Mouse (Mus musculus) neural tube, embryonic 12.5 days (tissue): ENCODE data around the gene Mapt. TPM values are rescaled to one million over a fixed set of nuclear protein-coding genes. Genes with fewer than 3 reads are reported as not detected.

Source experiments
- ATAC-seq: fragments of 200-750 bp; cut with Nextera tagmentation; 2 replicates; pipeline ENCODE4 v1.8.0; 2017; ENCODE audit warnings: low read depth, mild to moderate bottlenecking, moderate TSS enrichment, moderate library complexity; ENCODE audit not compliant: low FRiP score
- H3K27ac ChIP-seq: fragments of 300-500 bp; sonication (generic); 2 replicates; pipeline ENCODE4 v1.5.1; 2016
- H3K27me3 ChIP-seq: fragments of 300-500 bp; sonication (generic); replicated peaks from 2 replicates; pipeline ENCODE4 v1.6.1; 2016; ENCODE audit warnings: mild to moderate bottlenecking
- H3K36me3 ChIP-seq: fragments of 300-500 bp; sonication (generic); 2 replicates; pipeline ENCODE4 v1.6.1; 2016; ENCODE audit warnings: mild to moderate bottlenecking
- H3K4me1 ChIP-seq: fragments of 300-500 bp; sonication (generic); 2 replicates; pipeline ENCODE4 v1.6.1; 2016
- H3K4me2 ChIP-seq: fragments of 300-500 bp; sonication (generic); replicated peaks from 2 replicates; pipeline ENCODE4 v1.6.1; 2016; ENCODE audit warnings: mild to moderate bottlenecking
- H3K4me3 ChIP-seq: fragments of 300-500 bp; sonication (generic); 2 replicates; pipeline ENCODE4 v1.5.1; 2016
- H3K9ac ChIP-seq: fragments of 300-500 bp; sonication (generic); 2 replicates; pipeline ENCODE4 v1.6.1; 2016; ENCODE audit warnings: mild to moderate bottlenecking
- H3K9me3 ChIP-seq: fragments of 300-500 bp; sonication (generic); 2 replicates; pipeline ENCODE4 v1.6.1; 2016; ENCODE audit warnings: mild to moderate bottlenecking
- WGBS: fragments of 180-500 bp; shearing (Covaris S2); methylation state at CpG from one replicate; pipeline ENCODE4 v1.1.7; 2016; 5-methylcytosine and 5-hydroxymethylcytosine counted together
- polyA plus RNA-seq: library from polyadenylated mRNA; unstranded; fragments of >200 nt; fragmentation: Nextera tagmentation; extraction: Ambion mirVana; gene quantifications from 2 replicates; pipeline ENCODE4 v1.2.1, GENCODE M21; 2016

Mapt gene
- polyA plus RNA-seq, 1 experiment from 2014 or later = 288 TPM

GRCm38 (mm10) chr11:104287113-104287512 is 55.9 kb downstream of the Mapt start:
- WGBS = 96% methylated on average over 18 of the region's 18 CpGs
- ATAC-seq = no peak
- H3K4me1 ChIP-seq = 0 out of 2 replicates have a peak, but pooled peaks cover 6% of the 10 kb centered on the region
- no peak overlapping the region for H3K9ac ChIP-seq
- H3K9me3 ChIP-seq = no peaks in the 10 kb centered on the region
- no peak overlapping the region for H3K27ac ChIP-seq
- H3K36me3 ChIP-seq = peaks cover 38% of the 10 kb centered on the region
- no peak overlapping the region for H3K4me2 ChIP-seq
- no peaks in the 10 kb centered on the region for H3K27me3 ChIP-seq
- H3K4me3 ChIP-seq = no peak overlapping the region

- H3K9me3 ChIP-seq = no peaks in the 10 kb centered on the region
- no peak overlapping the region for H3K4me2 ChIP-seq
- 0 out of 2 replicates have a peak, but pooled peaks cover 6% of the 10 kb centered on the region for H3K4me1 ChIP-seq
- no peak for ATAC-seq
- H3K9ac ChIP-seq = no peak overlapping the region
- WGBS = 63% methylated on average over 6 of the region's 6 CpGs
- H3K36me3 ChIP-seq = peaks cover 29% of the 10 kb centered on the region
- H3K27ac ChIP-seq = no peak overlapping the region
- H3K4me3 ChIP-seq = no peak overlapping the region
- no peaks in the 10 kb centered on the region for H3K27me3 ChIP-seq
These were observed 57.6 kb downstream of the Mapt start for GRCm38 (mm10) chr11:104288835-104289198.

GRCm38 (mm10) chr11:104289199-104290031 is 58.2 kb downstream of the Mapt start:
- H3K27ac ChIP-seq = no peak overlapping the region
- 19% methylated on average over 13 of the region's 13 CpGs for WGBS
- no peak overlapping the region for H3K4me3 ChIP-seq
- H3K27me3 ChIP-seq = no peaks in the 10 kb centered on the region
- peak overlapping the region; percentile 18; the same call in 1 of the 2 replicates for H3K4me2 ChIP-seq
- no peaks in the 10 kb centered on the region for H3K9me3 ChIP-seq
- peak; percentile 76 for ATAC-seq
- H3K36me3 ChIP-seq = peaks cover 28% of the 10 kb centered on the region
- 0 out of 2 replicates have a peak, but pooled peaks cover 6% of the 10 kb centered on the region for H3K4me1 ChIP-seq
- no peak overlapping the region for H3K9ac ChIP-seq

- Histone ChIP-seq H3K9ac (no peak overlapping the region), H3K9me3 (no peaks in the 10 kb centered on the region), H3K27ac (no peak overlapping the region), H3K27me3 (no peaks in the 10 kb centered on the region), H3K4me2 (no peak overlapping the region), H3K36me3 (peaks cover 4% of the 10 kb centered on the region), H3K4me1 (0 out of 2 replicates have a peak, but pooled peaks cover 6% of the 10 kb centered on the region), H3K4me3 (no peak overlapping the region)
- WGBS = 86% methylated on average over 7 of the region's 7 CpGs
- ATAC-seq = no peak
These were observed 61.4 kb downstream of the Mapt start for GRCm38 (mm10) chr11:104292443-104293220.

- Histone ChIP-seq H3K36me3 (no peaks in the 10 kb centered on the region; the same call in 1 of the 2 replicates), H3K27ac (no peak overlapping the region), H3K27me3 (no peaks in the 10 kb centered on the region), H3K4me2 (no peak overlapping the region), H3K4me3 (no peak overlapping the region), H3K4me1 (0 out of 2 replicates have a peak, but pooled peaks cover 6% of the 10 kb centered on the region), H3K9me3 (no peaks in the 10 kb centered on the region), H3K9ac (no peak overlapping the region)
- 79% methylated on average over 9 of the region's 9 CpGs for WGBS
- no peak for ATAC-seq
These were observed 62.1 kb downstream of the Mapt start for GRCm38 (mm10) chr11:104293241-104293640.

- no peaks in the 10 kb centered on the region for H3K9me3 ChIP-seq
- ATAC-seq = no peak
- no peaks in the 10 kb centered on the region for H3K4me1 ChIP-seq
- no peaks in the 10 kb centered on the region for H3K27me3 ChIP-seq
- H3K36me3 ChIP-seq = peaks cover 13% of the 10 kb centered on the region
- 65% methylated on average over 5 of the region's 5 CpGs for WGBS
- no peak overlapping the region for H3K27ac ChIP-seq
- H3K9ac ChIP-seq = no peak overlapping the region
- no peak overlapping the region for H3K4me2 ChIP-seq
- H3K4me3 ChIP-seq = no peak overlapping the region
These were observed 64.0 kb downstream of the Mapt start for GRCm38 (mm10) chr11:104295145-104295544.

GRCm38 (mm10) chr11:104295656-104296055 is 64.5 kb downstream of the Mapt start:
- H3K36me3 ChIP-seq = peaks cover 13% of the 10 kb centered on the region
- H3K27ac ChIP-seq = no peak overlapping the region
- H3K9ac ChIP-seq = no peak overlapping the region
- WGBS = 31% methylated on average over 6 of the region's 6 CpGs
- no peaks in the 10 kb centered on the region for H3K9me3 ChIP-seq
- H3K27me3 ChIP-seq = no peaks in the 10 kb centered on the region
- H3K4me2 ChIP-seq = no peak overlapping the region
- no peak overlapping the region for H3K4me3 ChIP-seq
- no peaks in the 10 kb centered on the region for H3K4me1 ChIP-seq
- ATAC-seq = no peak

GRCm38 (mm10) chr11:104297671-104298070 is 66.5 kb downstream of the Mapt start:
- H3K4me1 ChIP-seq = no peaks in the 10 kb centered on the region
- no peaks in the 10 kb centered on the region for H3K9me3 ChIP-seq
- H3K27me3 ChIP-seq = no peaks in the 10 kb centered on the region
- no peak for ATAC-seq
- H3K36me3 ChIP-seq = peaks cover 13% of the 10 kb centered on the region
- no peak overlapping the region for H3K4me2 ChIP-seq
- H3K9ac ChIP-seq = no peak overlapping the region
- no peak overlapping the region for H3K27ac ChIP-seq
- H3K4me3 ChIP-seq = no peak overlapping the region
- 84% methylated on average over 3 of the region's 3 CpGs for WGBS

- H3K9ac ChIP-seq = no peak overlapping the region
- H3K27ac ChIP-seq = no peak overlapping the region
- H3K4me2 ChIP-seq = no peak overlapping the region
- H3K9me3 ChIP-seq = no peaks in the 10 kb centered on the region
- H3K4me1 ChIP-seq = no peaks in the 10 kb centered on the region
- no peak for ATAC-seq
- peaks cover 13% of the 10 kb centered on the region for H3K36me3 ChIP-seq
- H3K27me3 ChIP-seq = 0 out of 2 replicates have a peak, but pooled peaks cover 2% of the 10 kb centered on the region
- 68% methylated on average over 12 of the region's 12 CpGs for WGBS
- no peak overlapping the region for H3K4me3 ChIP-seq
These were observed 71.4 kb downstream of the Mapt start for GRCm38 (mm10) chr11:104302628-104303027.

- ATAC-seq = no peak
- no peaks in the 10 kb centered on the region for H3K4me1 ChIP-seq
- WGBS = 68% methylated on average over 8 of the region's 8 CpGs
- H3K4me3 ChIP-seq = no peak overlapping the region
- no peak overlapping the region for H3K9ac ChIP-seq
- 0 out of 2 replicates have a peak, but pooled peaks cover 2% of the 10 kb centered on the region for H3K27me3 ChIP-seq
- no peak overlapping the region for H3K4me2 ChIP-seq
- no peak overlapping the region for H3K27ac ChIP-seq
- peaks cover 13% of the 10 kb centered on the region for H3K36me3 ChIP-seq
- no peaks in the 10 kb centered on the region for H3K9me3 ChIP-seq
These were observed 72.1 kb downstream of the Mapt start for GRCm38 (mm10) chr11:104303088-104303960.

- H3K4me3 ChIP-seq = no peak overlapping the region
- H3K9ac ChIP-seq = no peak overlapping the region
- H3K27me3 ChIP-seq = peaks cover 16% of the 10 kb centered on the region
- no peak for ATAC-seq
- no peak overlapping the region for H3K27ac ChIP-seq
- no peaks in the 10 kb centered on the region for H3K4me1 ChIP-seq
- no peaks in the 10 kb centered on the region for H3K9me3 ChIP-seq
- WGBS = 91% methylated on average over 7 of the region's 7 CpGs
- no peak overlapping the region for H3K4me2 ChIP-seq
- H3K36me3 ChIP-seq = peaks cover 6% of the 10 kb centered on the region; the same call in 1 of the 2 replicates
These were observed 74.5 kb downstream of the Mapt start for GRCm38 (mm10) chr11:104305711-104306110.
